Mouse (Mus musculus): ENCODE measurements around the gene Stra8.
A peak's percentile ranks its signal among the peaks of the same experiment; 100 is the strongest.

Stra8 gene

GRCm38 (mm10) chr6:34889185-34889584 is 30.8 kb upstream of the Stra8 start:
- TF ChIP-seq GATA4 (IDR thresholded peaks at IDR 0.05; ENCODE audit: insufficient replicate concordance, low read length) = no peak

- TF ChIP-seq GATA4 (IDR thresholded peaks at IDR 0.05; ENCODE audit: insufficient replicate concordance, low read length) = no peak
Measured at GRCm38 (mm10) chr6:34895569-34895968, 24.4 kb upstream of the Stra8 start.

GRCm38 (mm10) chr6:34896168-34896780 is 23.7 kb upstream of the Stra8 start:
- peak; percentile 32; the same call in 1 of the 2 replicates for TF ChIP-seq GATA4 (IDR thresholded peaks at IDR 0.05; ENCODE audit: insufficient replicate concordance, low read length)

GRCm38 (mm10) chr6:34899127-34899526 is 20.8 kb upstream of the Stra8 start:
- peak; percentile 90; the same call in 1 of the 2 replicates for TF ChIP-seq GATA4 (IDR thresholded peaks at IDR 0.05; ENCODE audit: insufficient replicate concordance, low read length)

GRCm38 (mm10) chr6:34900990-34901389 is 19.0 kb upstream of the Stra8 start:
- TF ChIP-seq GATA4 (IDR thresholded peaks at IDR 0.05; ENCODE audit: insufficient replicate concordance, low read length) = no peak

- TF ChIP-seq GATA4 (IDR thresholded peaks at IDR 0.05; ENCODE audit: insufficient replicate concordance, low read length) = no peak
Measured at GRCm38 (mm10) chr6:34901911-34902444, 18.0 kb upstream of the Stra8 start.

- TF ChIP-seq GATA4 (IDR thresholded peaks at IDR 0.05; ENCODE audit: insufficient replicate concordance, low read length) = no peak
Measured at GRCm38 (mm10) chr6:34902578-34902977, 17.4 kb upstream of the Stra8 start.

- no peak for TF ChIP-seq GATA4 (IDR thresholded peaks at IDR 0.05; ENCODE audit: insufficient replicate concordance, low read length)
Measured at GRCm38 (mm10) chr6:34903441-34903840, 16.5 kb upstream of the Stra8 start.

- no peak for TF ChIP-seq GATA4 (IDR thresholded peaks at IDR 0.05; ENCODE audit: insufficient replicate concordance, low read length)
Measured at GRCm38 (mm10) chr6:34903851-34904250, 16.1 kb upstream of the Stra8 start.

GRCm38 (mm10) chr6:34904361-34904760 is 15.6 kb upstream of the Stra8 start:
- no peak for TF ChIP-seq GATA4 (IDR thresholded peaks at IDR 0.05; ENCODE audit: insufficient replicate concordance, low read length)

- no peak for TF ChIP-seq GATA4 (IDR thresholded peaks at IDR 0.05; ENCODE audit: insufficient replicate concordance, low read length)
Measured at GRCm38 (mm10) chr6:34906125-34906524, 13.8 kb upstream of the Stra8 start.

- TF ChIP-seq GATA4 (IDR thresholded peaks at IDR 0.05; ENCODE audit: insufficient replicate concordance, low read length) = no peak
Measured at GRCm38 (mm10) chr6:34906661-34907060, 13.3 kb upstream of the Stra8 start.

- TF ChIP-seq GATA4 (IDR thresholded peaks at IDR 0.05; ENCODE audit: insufficient replicate concordance, low read length) = peak; percentile 81; the same call in 1 of the 2 replicates
Measured at GRCm38 (mm10) chr6:34907121-34907614, 12.8 kb upstream of the Stra8 start.

GRCm38 (mm10) chr6:34907696-34908260 is 12.2 kb upstream of the Stra8 start:
- TF ChIP-seq GATA4 (IDR thresholded peaks at IDR 0.05; ENCODE audit: insufficient replicate concordance, low read length) = no peak

- no peak for TF ChIP-seq GATA4 (IDR thresholded peaks at IDR 0.05; ENCODE audit: insufficient replicate concordance, low read length)
Measured at GRCm38 (mm10) chr6:34909631-34910345, 10.2 kb upstream of the Stra8 start.
